Comparison of ENCODE assay signal across 9 mouse cellular contexts in genomic region chr3:101595866-101596630, GRCm38 (mm10). TPM values are rescaled to one million over a fixed set of nuclear protein-coding genes. Genes with fewer than 3 reads are reported as not detected.
DNase-seq lines count a peak whose midpoint lies in the region; ATAC-seq and TF ChIP-seq lines count a peak whose summit lies in the region.
"Had no signal": no experiment of that assay in that cellular context is flagged by ENCODE, and none has a peak within 500 bp of the region (broad histone marks: within the 10 kb centered on the region; RNA-seq: fewer than 3 reads in every experiment).

No protein-coding gene starts in this region.

- peaks cover 84% of the 10 kb centered on the region for H3K4me1 ChIP-seq in heart, embryonic 10.5 days
- peaks cover 20 to 35% of the 10 kb centered on the region in 2 experiments for H3K4me1 ChIP-seq in ES-E14 (ENCODE audit: control insufficient read depth in 2 of 2, insufficient read depth in 2 of 2, low read length in 2 of 2, poor library complexity in 1 of 2)

- no peaks in the 10 kb centered on the region for H3K9me3 ChIP-seq in heart, embryonic 10.5 days
- H3K9me3 ChIP-seq in ES-E14 (ENCODE audit: control insufficient read depth, insufficient read depth, low read depth, low read length): no peaks in the 10 kb centered on the region
- H3K9me3 ChIP-seq: G1E had no signal

- intact Hi-C loops in left cerebral cortex, postnatal 36 days (cut with DNase I): loop anchor here (2.0 to 5.0 kb wide), 2 partner anchors 104 to 211 kb away; no protein-coding TSS in a partner anchor

- DNase-seq in heart, embryonic 10.5 days (ENCODE audit: low spot score): peak; percentile 89
- no peak for DNase-seq in heart, adult 8-10 months (ENCODE audit: low spot score)
- no peak for DNase-seq in ES-E14 (ENCODE audit: low read depth, low spot score)
- DNase-seq in left cerebral cortex, postnatal 36 days (ENCODE audit: low spot score in 2 of 2): peak; percentile 78 to 84
- DNase-seq in thymus, postnatal 25 days: no peak
- DNase-seq in kidney, adult 11 months: no peak

- no peaks in the 10 kb centered on the region for H3K27me3 ChIP-seq in heart, embryonic 10.5 days (ENCODE audit: insufficient read depth, poor library complexity, severe bottlenecking)

- H3K9ac ChIP-seq in ES-E14 (ENCODE audit: insufficient read depth, low read depth, low read length, poor library complexity, severe bottlenecking): peak overlapping the region; percentile 1; the same call in 1 of the 2 replicates

- in situ Hi-C loops in ES-E14 (cut with MboI; ENCODE audit: low sequenced_read_pairs in 2 of 2, unreplicated experiment in 2 of 2): loop anchor here in 1 of 2 experiments (25.0 kb wide), 2 partner anchors 634 to 1434 kb away; partner anchors contain the start of genes Gdap2, Ttf2 and Wdr3

- H3K27ac ChIP-seq in heart, embryonic 10.5 days: peak overlapping the region; percentile 86
- no peak overlapping the region; the same call in 1 of the 2 replicates for H3K27ac ChIP-seq in ES-E14 (ENCODE audit: insufficient read depth, low read depth, low read length, poor library complexity, severe bottlenecking)

- ATAC-seq in erythroblast, adult 5-6 weeks (replicated peaks; ENCODE audit: low FRiP score, poor library complexity, severe bottlenecking): peak; percentile 20; the same call in 1 of the 2 replicates
- ATAC-seq in granulocyte monocyte progenitor cell, adult 5-6 weeks (replicated peaks; ENCODE audit: poor library complexity, severe bottlenecking): no peak

- H3K4me3 ChIP-seq in heart, embryonic 10.5 days: peak overlapping the region; percentile 97
- no peak overlapping the region for H3K4me3 ChIP-seq in ES-E14 (ENCODE audit: insufficient read depth in 1 of 2, low read depth in 1 of 2, low read length in 2 of 2, poor library complexity in 1 of 2, severe bottlenecking in 1 of 2)

- peaks cover 43% of the 10 kb centered on the region for H3K36me3 ChIP-seq in heart, embryonic 10.5 days
- peaks cover 44% of the 10 kb centered on the region for H3K36me3 ChIP-seq in ES-E14 (ENCODE audit: control insufficient read depth, insufficient read depth, low read length, poor library complexity, severe bottlenecking)

- WGBS in heart, embryonic 10.5 days: 23% methylated on average over 14 of the region's 14 CpGs

TF ChIP-seq in ES-E14, 5 proteins besides CTCF, POLR2A, EP300 and RAD21:
- no peak for TF ChIP-seq HCFC1 (IDR thresholded peaks at IDR 0.05; ENCODE audit: borderline replicate concordance, insufficient read depth, low read length)
- no peak for TF ChIP-seq CHD2 (IDR thresholded peaks at IDR 0.05; ENCODE audit: low read depth, low read length)
- TF ChIP-seq ZNF384 (IDR thresholded peaks at IDR 0.05; ENCODE audit: low read depth, low read length): no peak
- no peak for TF ChIP-seq ZC3H11A (IDR thresholded peaks at IDR 0.05; ENCODE audit: borderline replicate concordance, low read depth, low read length)
- no peak for TF ChIP-seq MAFK (IDR thresholded peaks at IDR 0.05; ENCODE audit: insufficient read depth, low read depth, low read length)
TF ChIP-seq in ES-E14: peak in this region for 0.

RNA-seq across cellular contexts. Expression of gene Atp1a1, which starts 8.4 kb away (rescaled TPM):
- polyA plus RNA-seq in heart, embryonic 10.5 days (2016; fragmentation: Nextera tagmentation; extraction: Ambion mirVana): 164 and 228 TPM in 2 replicates
- 100 to 1,000 TPM; 757 to 917 (median 814) TPM for total RNA-seq in heart, adult 8-10 months (2022)
- total RNA-seq in ES-E14 (2012; rRNA removed): 485 and 621 TPM in 2 replicates
- total RNA-seq in erythroblast, adult 5-6 weeks (2015; ENCODE audit: low replicate concordance): 24.4 and 27.4 TPM in 2 replicates
- total RNA-seq in erythroblast, adult 5-6 weeks (2017; ENCODE audit: low replicate concordance): 36.5 and 36.7 TPM in 2 replicates
- 1,000 to 10,000 TPM; 1,016 to 1,239 TPM for total RNA-seq in left cerebral cortex, postnatal 36 days (2021)
- 82.1 and 82.6 TPM in 2 replicates for total RNA-seq in granulocyte monocyte progenitor cell, adult 5-6 weeks (2014; fragmentation: Nextera tagmentation)
- total RNA-seq in granulocyte monocyte progenitor cell, adult 5-6 weeks (2017): 118 and 122 TPM in 2 replicates

Comparison
In these comparisons a context has a peak if more than half of its experiments do, and no peak if none do; other contexts are left out.
1. DNase-seq: peak in heart, embryonic 10.5 days (single experiment) and left cerebral cortex, postnatal 36 days (2 of 2); none in heart, adult 8-10 months (single experiment), ES-E14 (single experiment), thymus, postnatal 25 days (single experiment) and kidney, adult 11 months (single experiment).